Mouse (Mus musculus) heart, embryonic 12.5 days (tissue): Measurements from ENCODE around the gene Vmn1r104. TPM values are rescaled to one million over a fixed set of nuclear protein-coding genes. Genes with fewer than 3 reads are reported as not detected.
"Not testable (repeated sequence)": the region's sequence is repeated elsewhere in the genome, so short reads cannot be mapped to it uniquely, and the experiment has no call there.

Experiments used
- ATAC-seq: fragments of 200-750 bp; cut with Nextera tagmentation; 2 replicates; pipeline ENCODE4 v1.8.0; 2017; ENCODE audit warnings: moderate TSS enrichment, moderate library complexity; ENCODE audit not compliant: insufficient number of reproducible peaks, low FRiP score
- H3K27ac ChIP-seq: fragments of 300-500 bp; sonication (generic); 2 replicates; pipeline ENCODE4 v1.5.1; 2016; ENCODE audit warnings: mild to moderate bottlenecking, moderate library complexity; ENCODE audit not compliant: poor library complexity, severe bottlenecking
- H3K27me3 ChIP-seq: fragments of 300-500 bp; sonication (generic); replicated peaks from 2 replicates; pipeline ENCODE4 v1.6.1; 2016; ENCODE audit warnings: mild to moderate bottlenecking, moderate library complexity
- H3K36me3 ChIP-seq: fragments of 300-500 bp; sonication (generic); 2 replicates; pipeline ENCODE4 v1.6.1; 2016; ENCODE audit warnings: mild to moderate bottlenecking, moderate library complexity
- H3K4me1 ChIP-seq: fragments of 300-500 bp; sonication (generic); replicated peaks from 2 replicates; pipeline ENCODE4 v1.6.1; 2016; ENCODE audit warnings: mild to moderate bottlenecking
- H3K4me2 ChIP-seq: fragments of 300-500 bp; sonication (generic); 2 replicates; pipeline ENCODE4 v1.6.1; 2016; ENCODE audit warnings: mild to moderate bottlenecking, moderate library complexity
- H3K4me3 ChIP-seq: fragments of 300-500 bp; sonication (generic); 2 replicates; pipeline ENCODE4 v1.5.1; 2016; ENCODE audit warnings: mild to moderate bottlenecking
- H3K9ac ChIP-seq: fragments of 300-500 bp; sonication (generic); 2 replicates; pipeline ENCODE4 v1.6.1; 2016; ENCODE audit warnings: mild to moderate bottlenecking, moderate library complexity
- H3K9me3 ChIP-seq: fragments of 300-500 bp; sonication (generic); replicated peaks from 2 replicates; pipeline ENCODE4 v1.6.1; 2016; ENCODE audit warnings: mild to moderate bottlenecking, moderate library complexity
- WGBS: fragments of 180-500 bp; shearing (Covaris S2); methylation state at CpG from one replicate; pipeline ENCODE4 v1.1.7; 2016; 5-methylcytosine and 5-hydroxymethylcytosine counted together
- polyA plus RNA-seq: library from polyadenylated mRNA; unstranded; fragments of >200 nt; fragmentation: Nextera tagmentation; extraction: Ambion mirVana; gene quantifications from 2 replicates; pipeline ENCODE4 v1.2.1, GENCODE M21; 2016

Vmn1r104 gene
- not detected in 2 replicates for polyA plus RNA-seq

- not testable (repeated sequence) for H3K36me3 ChIP-seq, H3K4me1 ChIP-seq, H3K4me3 ChIP-seq, H3K9ac ChIP-seq, H3K4me2 ChIP-seq, ATAC-seq, H3K27me3 ChIP-seq, H3K27ac ChIP-seq, H3K9me3 ChIP-seq
- WGBS: no CpG with 5 or more reads among the region's 3 CpGs
Measured at GRCm38 (mm10) chr7:20533537-20533936, at the start of gene Vmn1r104. TSS of gene Vmn1r104 (plus strand) at chr7:20533837.

GRCm38 (mm10) chr7:20510434-20510833, 23.2 kb upstream of the Vmn1r104 start, which contains the start of gene Vmn1r103:
TSS of gene Vmn1r103 (minus strand) at chr7:20510534.
- not testable (repeated sequence) for H3K4me3 ChIP-seq, H3K4me2 ChIP-seq, ATAC-seq, H3K27me3 ChIP-seq, H3K27ac ChIP-seq, H3K36me3 ChIP-seq, H3K4me1 ChIP-seq, H3K9me3 ChIP-seq, H3K9ac ChIP-seq
- no CpG with 5 or more reads among the region's 3 CpGs for WGBS

- ATAC-seq, H3K4me2 ChIP-seq, H3K9ac ChIP-seq, H3K4me1 ChIP-seq, H3K4me3 ChIP-seq, H3K36me3 ChIP-seq, H3K27me3 ChIP-seq, H3K27ac ChIP-seq, H3K9me3 ChIP-seq: not testable (repeated sequence)
- no CpG with 5 or more reads among the region's 1 CpGs for WGBS
Measured at GRCm38 (mm10) chr7:20545657-20546056, 12.0 kb downstream of the Vmn1r104 start, which contains the start of gene Gm5726. TSS of gene Gm5726 (minus strand) at chr7:20545757.

- not testable (repeated sequence) for H3K36me3 ChIP-seq, H3K4me1 ChIP-seq, H3K4me2 ChIP-seq, H3K9me3 ChIP-seq, H3K27me3 ChIP-seq, H3K27ac ChIP-seq, ATAC-seq, H3K9ac ChIP-seq, H3K4me3 ChIP-seq
- no CpG with 5 or more reads among the region's 3 CpGs for WGBS
Measured at GRCm38 (mm10) chr7:20576141-20576540, 42.5 kb downstream of the Vmn1r104 start, which contains the start of gene Gm4141. TSS of gene Gm4141 (minus strand) at chr7:20576241.

Other genes with a start within 250 kb of the Vmn1r104 start
- gene Gm4133, start 199.8 kb upstream of the Vmn1r104 start, polyA plus RNA-seq: not detected in 2 replicates
- not detected in 2 replicates for gene Gm5728, start 158.4 kb upstream of the Vmn1r104 start, polyA plus RNA-seq
- gene Vmn1r100, start 115.9 kb upstream of the Vmn1r104 start, polyA plus RNA-seq: not detected in 2 replicates
- not detected in 2 replicates for gene Vmn1r101, start 91.2 kb upstream of the Vmn1r104 start, polyA plus RNA-seq
- not detected in 2 replicates for gene Gm10670, start 58.9 kb upstream of the Vmn1r104 start, polyA plus RNA-seq
- not detected in 2 replicates for gene Vmn1r103, start 23.3 kb upstream of the Vmn1r104 start, polyA plus RNA-seq
- gene Gm5726, start 11.9 kb downstream of the Vmn1r104 start, polyA plus RNA-seq: not detected in 2 replicates
- not detected in 2 replicates for gene Gm4141, start 42.4 kb downstream of the Vmn1r104 start, polyA plus RNA-seq
- not detected in 2 replicates for gene Gm4513, start 65.2 kb downstream of the Vmn1r104 start, polyA plus RNA-seq
- gene Vmn1r107, start 135.1 kb downstream of the Vmn1r104 start, polyA plus RNA-seq: not detected in 2 replicates
- not detected in 2 replicates for gene Vmn1r111, start 169.4 kb downstream of the Vmn1r104 start, polyA plus RNA-seq
- gene Gm10668, start 196.8 kb downstream of the Vmn1r104 start, polyA plus RNA-seq: not detected in 2 replicates
- not detected in 2 replicates for gene Vmn1r112, start 237.3 kb downstream of the Vmn1r104 start, polyA plus RNA-seq